Mouse (Mus musculus): ENCODE data around the gene Plagl2. TPM values are rescaled to one million over a fixed set of nuclear protein-coding genes. Genes with fewer than 3 reads are reported as not detected.
"Not testable (repeated sequence)": the region's sequence is repeated elsewhere in the genome, so short reads cannot be mapped to it uniquely, and the experiment has no call there.

The Plagl2 gene
- polyA plus RNA-seq, 1 experiment from 2014 or later, result 6.9 TPM

GRCm38 (mm10) chr2:153274200-153274918 lies 33.1 kb upstream of the Plagl2 start:
- H3K27me3 ChIP-seq (replicated peaks; ENCODE audit: control insufficient read depth, insufficient read depth, low read length); H3K4me2 ChIP-seq (ENCODE audit: low read length); H3K36me3 ChIP-seq (ENCODE audit: control insufficient read depth, insufficient read depth); ATAC-seq; H3K9me3 ChIP-seq (ENCODE audit: control insufficient read depth, low read length); H3K27ac ChIP-seq (ENCODE audit: low read length); H3K4me1 ChIP-seq (replicated peaks; ENCODE audit: control insufficient read depth, insufficient read depth, low read length); H3K4me3 ChIP-seq (replicated peaks; ENCODE audit: low read length); H3K9ac ChIP-seq (replicated peaks; ENCODE audit: low read depth, low read length): not testable (repeated sequence)
- 71% methylated on average over 6 of the region's 6 CpGs for WGBS

- H3K36me3 ChIP-seq (ENCODE audit: control insufficient read depth, insufficient read depth); H3K9me3 ChIP-seq (ENCODE audit: control insufficient read depth, low read length); H3K4me2 ChIP-seq (ENCODE audit: low read length); H3K27ac ChIP-seq (ENCODE audit: low read length); H3K9ac ChIP-seq (replicated peaks; ENCODE audit: low read depth, low read length); ATAC-seq; H3K4me1 ChIP-seq (replicated peaks; ENCODE audit: control insufficient read depth, insufficient read depth, low read length); H3K27me3 ChIP-seq (replicated peaks; ENCODE audit: control insufficient read depth, insufficient read depth, low read length); H3K4me3 ChIP-seq (replicated peaks; ENCODE audit: low read length): not testable (repeated sequence)
- WGBS, result 67% methylated on average over 8 of the region's 8 CpGs
These were observed 29.1 kb upstream of the Plagl2 start for GRCm38 (mm10) chr2:153270231-153270915.

DNA sequence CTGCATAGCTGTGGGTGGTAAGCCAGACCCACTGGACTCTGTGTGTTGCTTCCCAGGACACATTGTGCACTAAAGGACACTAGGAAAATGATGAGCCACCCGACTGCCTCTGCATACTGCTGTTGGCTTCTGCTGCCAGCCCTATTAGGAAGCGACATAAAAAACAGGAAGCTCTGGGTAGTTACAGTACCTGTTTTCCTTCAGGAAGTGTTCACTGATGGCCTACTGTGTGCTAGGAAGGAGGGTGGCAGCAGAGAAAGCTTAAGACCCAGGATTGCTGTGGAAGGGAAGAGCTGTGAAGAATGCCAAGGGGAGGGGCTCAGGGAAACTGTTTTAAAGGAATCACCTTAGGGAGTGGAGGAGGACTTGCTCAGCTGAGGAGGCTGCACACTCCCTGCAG lies 26.1 kb upstream of the Plagl2 start:
- Histone ChIP-seq H3K4me3 (replicated peaks; ENCODE audit: low read length) (no peak overlapping the region), H3K9me3 (ENCODE audit: control insufficient read depth, low read length) (no peaks in the 10 kb centered on the region), H3K9ac (replicated peaks; ENCODE audit: low read depth, low read length) (no peak overlapping the region), H3K27me3 (replicated peaks; ENCODE audit: control insufficient read depth, insufficient read depth, low read length) (no peaks in the 10 kb centered on the region), H3K4me2 (ENCODE audit: low read length) (no peak overlapping the region), H3K27ac (ENCODE audit: low read length) (no peak overlapping the region), H3K36me3 (ENCODE audit: control insufficient read depth, insufficient read depth) (peaks cover 9% of the 10 kb centered on the region), H3K4me1 (replicated peaks; ENCODE audit: control insufficient read depth, insufficient read depth, low read length) (no peaks in the 10 kb centered on the region)
- ATAC-seq, result no peak
- 89% methylated on average over 2 of the region's 2 CpGs for WGBS

DNA sequence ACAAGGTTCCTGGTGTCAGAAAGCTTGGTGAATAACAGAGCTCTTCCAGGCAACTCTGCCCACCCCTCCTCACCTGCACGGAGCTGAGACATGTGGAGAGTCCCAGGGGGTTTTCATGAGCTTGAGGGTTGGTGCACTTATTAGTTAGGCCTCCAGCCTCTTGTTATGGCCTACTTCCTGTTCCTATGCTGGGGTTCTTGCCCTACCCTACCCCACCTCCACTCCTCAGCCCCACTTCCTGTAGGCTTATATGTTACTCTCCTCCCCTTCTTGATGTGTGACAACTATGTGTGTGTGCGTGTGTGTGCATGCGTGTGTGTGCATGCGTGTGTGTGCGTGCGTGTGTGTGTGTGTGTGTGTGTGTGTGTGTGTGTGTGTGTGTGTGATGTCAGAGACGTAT lies 21.8 kb upstream of the Plagl2 start:
- Histone ChIP-seq H3K27ac (ENCODE audit: low read length) (no peak overlapping the region), H3K4me2 (ENCODE audit: low read length) (no peak overlapping the region), H3K9me3 (ENCODE audit: control insufficient read depth, low read length) (no peaks in the 10 kb centered on the region), H3K27me3 (replicated peaks; ENCODE audit: control insufficient read depth, insufficient read depth, low read length) (no peaks in the 10 kb centered on the region), H3K4me1 (replicated peaks; ENCODE audit: control insufficient read depth, insufficient read depth, low read length) (no peaks in the 10 kb centered on the region), H3K4me3 (replicated peaks; ENCODE audit: low read length) (no peak overlapping the region), H3K36me3 (ENCODE audit: control insufficient read depth, insufficient read depth) (peaks cover 14% of the 10 kb centered on the region), H3K9ac (replicated peaks; ENCODE audit: low read depth, low read length) (no peak overlapping the region)
- WGBS, result 96% methylated on average over 7 of the region's 7 CpGs
- no peak for ATAC-seq

- no peaks in the 10 kb centered on the region for H3K9me3 ChIP-seq (ENCODE audit: control insufficient read depth, low read length)
- H3K27me3 ChIP-seq (replicated peaks; ENCODE audit: control insufficient read depth, insufficient read depth, low read length), result no peaks in the 10 kb centered on the region
- H3K36me3 ChIP-seq (ENCODE audit: control insufficient read depth, insufficient read depth), result peaks cover 9% of the 10 kb centered on the region
- WGBS, result 81% methylated on average over 3 of the region's 3 CpGs
- no peak overlapping the region for H3K27ac ChIP-seq (ENCODE audit: low read length)
- no peak for ATAC-seq
- H3K9ac ChIP-seq (replicated peaks; ENCODE audit: low read depth, low read length), result no peak overlapping the region
- H3K4me3 ChIP-seq (replicated peaks; ENCODE audit: low read length), result no peak overlapping the region
- H3K4me1 ChIP-seq (replicated peaks; ENCODE audit: control insufficient read depth, insufficient read depth, low read length), result no peaks in the 10 kb centered on the region
- H3K4me2 ChIP-seq (ENCODE audit: low read length), result no peak overlapping the region
These were observed 18.8 kb upstream of the Plagl2 start for GRCm38 (mm10) chr2:153259864-153260674.

GRCm38 (mm10) chr2:153259030-153259863 lies 18.0 kb upstream of the Plagl2 start:
- H3K9me3 ChIP-seq (ENCODE audit: control insufficient read depth, low read length), result no peaks in the 10 kb centered on the region
- H3K27ac ChIP-seq (ENCODE audit: low read length), result no peak overlapping the region
- H3K36me3 ChIP-seq (ENCODE audit: control insufficient read depth, insufficient read depth), result peaks cover 9% of the 10 kb centered on the region
- H3K4me3 ChIP-seq (replicated peaks; ENCODE audit: low read length), result no peak overlapping the region
- ATAC-seq, result no peak
- no peak overlapping the region for H3K9ac ChIP-seq (replicated peaks; ENCODE audit: low read depth, low read length)
- H3K4me2 ChIP-seq (ENCODE audit: low read length), result no peak overlapping the region
- no peaks in the 10 kb centered on the region for H3K4me1 ChIP-seq (replicated peaks; ENCODE audit: control insufficient read depth, insufficient read depth, low read length)
- no peaks in the 10 kb centered on the region for H3K27me3 ChIP-seq (replicated peaks; ENCODE audit: control insufficient read depth, insufficient read depth, low read length)
- WGBS, result 88% methylated on average over 12 of the region's 12 CpGs

GRCm38 (mm10) chr2:153256604-153257003 lies 15.4 kb upstream of the Plagl2 start:
- Histone ChIP-seq H3K27ac (ENCODE audit: low read length) (no peak overlapping the region), H3K27me3 (replicated peaks; ENCODE audit: control insufficient read depth, insufficient read depth, low read length) (no peaks in the 10 kb centered on the region), H3K9ac (replicated peaks; ENCODE audit: low read depth, low read length) (no peak overlapping the region), H3K4me2 (ENCODE audit: low read length) (no peak overlapping the region), H3K4me3 (replicated peaks; ENCODE audit: low read length) (no peak overlapping the region), H3K4me1 (replicated peaks; ENCODE audit: control insufficient read depth, insufficient read depth, low read length) (no peaks in the 10 kb centered on the region), H3K36me3 (ENCODE audit: control insufficient read depth, insufficient read depth) (0 out of 2 replicates have a peak, but pooled peaks cover 5% of the 10 kb centered on the region), H3K9me3 (ENCODE audit: control insufficient read depth, low read length) (no peaks in the 10 kb centered on the region)
- ATAC-seq, result no peak
- WGBS, result 90% methylated on average over 2 of the region's 2 CpGs

DNA sequence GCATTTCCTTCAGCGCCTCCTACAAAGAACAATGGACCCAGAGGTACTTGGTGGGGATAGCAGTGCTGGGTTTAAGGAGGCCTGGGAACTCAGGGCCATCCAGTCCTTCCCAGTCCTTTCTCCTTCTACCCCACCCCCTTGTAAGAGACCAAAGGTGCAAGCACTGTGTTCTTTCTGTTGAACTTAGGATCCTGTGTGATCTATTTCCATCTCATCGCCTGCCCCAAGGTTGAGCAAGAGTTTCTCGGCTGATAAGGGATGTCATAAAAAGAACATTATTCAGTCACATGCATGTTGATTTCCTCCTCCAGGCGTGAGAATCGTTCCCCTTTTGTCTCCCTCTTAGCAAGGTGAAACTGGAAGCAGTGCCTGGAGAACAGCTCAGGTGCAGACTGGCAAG lies 8.5 kb upstream of the Plagl2 start:
- H3K9me3 ChIP-seq (ENCODE audit: control insufficient read depth, low read length), result no peaks in the 10 kb centered on the region
- no peaks in the 10 kb centered on the region for H3K4me1 ChIP-seq (replicated peaks; ENCODE audit: control insufficient read depth, insufficient read depth, low read length)
- H3K27me3 ChIP-seq (replicated peaks; ENCODE audit: control insufficient read depth, insufficient read depth, low read length), result no peaks in the 10 kb centered on the region
- H3K27ac ChIP-seq (ENCODE audit: low read length), result no peak overlapping the region
- H3K9ac ChIP-seq (replicated peaks; ENCODE audit: low read depth, low read length), result no peak overlapping the region
- H3K36me3 ChIP-seq (ENCODE audit: control insufficient read depth, insufficient read depth), result peaks cover 4% of the 10 kb centered on the region; the same call in 1 of the 2 replicates
- no peak overlapping the region for H3K4me3 ChIP-seq (replicated peaks; ENCODE audit: low read length)
- H3K4me2 ChIP-seq (ENCODE audit: low read length), result no peak overlapping the region
- 89% methylated on average over 5 of the region's 5 CpGs for whole genome bisulfite sequencing
- no peak for ATAC-seq
